Mouse (Mus musculus) brain, embryonic 14.5 days (tissue): Measurements from ENCODE around the gene Fam240a. TPM values are rescaled to one million over a fixed set of nuclear protein-coding genes. Genes with fewer than 3 reads are reported as not detected.
A peak's percentile ranks its signal among the peaks of the same experiment; 100 is the strongest.

ENCODE experiments used
- DNase-seq: peaks from one replicate; pipeline ENCODE4 v3.0.0-alpha.2; 2011; ENCODE audit warnings: low read depth
- CTCF ChIP-seq: fragments of 200-500 bp; IDR thresholded peaks from 2 replicates; pipeline ENCODE4 v1.5.1; 2012; ENCODE audit warnings: inconsistent platforms, mild to moderate bottlenecking, moderate library complexity, borderline replicate concordance; ENCODE audit not compliant: insufficient read depth, insufficient read length; ENCODE audit errors: extremely low read depth
- POLR2A ChIP-seq: fragments of 200-500 bp; IDR thresholded peaks from 2 replicates; pipeline ENCODE4 v1.6.1; 2012; ENCODE audit warnings: mild to moderate bottlenecking, inconsistent platforms, borderline replicate concordance; ENCODE audit not compliant: poor library complexity, insufficient read depth, insufficient read length, severe bottlenecking; ENCODE audit errors: extremely low read depth
- polyA plus RNA-seq: library from polyadenylated mRNA; depleted of rRNA; stranded (reverse); fragments of >200 nt; gene quantifications from 2 replicates; pipeline ENCODE4 v1.2.3, GENCODE M21; 2012

Fam240a gene
- polyA plus RNA-seq, 1 experiment, result not detected

DNA sequence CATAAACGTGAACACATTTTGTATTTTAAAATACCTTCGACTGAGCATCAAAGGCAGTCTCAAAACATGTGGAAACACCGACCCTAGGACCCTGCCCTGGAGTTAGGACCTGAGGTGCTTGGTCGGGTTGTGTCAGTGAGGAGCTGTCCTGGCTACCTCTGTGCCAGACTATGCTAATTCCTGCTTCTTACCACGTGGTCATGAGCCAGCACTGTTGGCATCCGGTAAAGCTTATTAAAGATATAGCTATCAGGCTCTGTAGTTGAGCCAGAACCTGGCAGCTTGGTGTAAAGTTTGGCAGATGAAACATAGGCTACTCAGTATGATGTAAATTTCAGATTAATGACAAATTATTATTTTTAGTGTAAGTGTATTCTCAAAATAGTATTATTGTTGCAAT lies 35.7 kb upstream of the Fam240a start:
- peak; percentile 29 for DNase-seq
- TF ChIP-seq CTCF, result no peak
- TF ChIP-seq POLR2A, result no peak

DNA sequence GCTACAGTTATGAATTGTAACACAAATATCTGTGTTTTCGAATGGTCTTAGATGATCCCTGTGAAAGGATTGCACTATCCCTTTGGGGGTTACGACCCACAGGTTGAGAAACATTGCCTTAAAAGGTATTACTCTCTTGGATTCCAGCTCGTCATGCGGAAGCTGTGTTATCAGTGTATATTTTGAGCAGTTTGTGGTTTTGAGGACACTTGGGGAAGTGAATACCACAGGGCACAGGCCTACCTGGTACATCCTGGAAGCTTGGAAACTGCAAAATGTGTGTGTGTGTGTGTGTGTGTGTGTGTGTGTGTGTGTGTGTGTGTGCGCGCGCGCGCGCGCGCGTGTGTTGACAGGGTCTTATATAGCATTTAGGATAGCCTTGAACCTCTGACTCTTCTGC lies 35.2 kb upstream of the Fam240a start:
- TF ChIP-seq POLR2A (no peak), CTCF (no peak)
- no peak for DNase-seq

- DNase-seq, result no peak
- no peak for TF ChIP-seq POLR2A
Measured at GRCm38 (mm10) chr9:110951397-110951796, 34.7 kb upstream of the Fam240a start, which contains the start of gene Lrrc2. Gene Lrrc2, plus strand, starts transcription at chr9:110951545.

GRCm38 (mm10) chr9:110950109-110950508 lies 33.4 kb upstream of the Fam240a start:
- DNase-seq, result no peak
- TF ChIP-seq CTCF (no peak), POLR2A (no peak)

- DNase-seq, result no peak
- TF ChIP-seq CTCF (no peak), POLR2A (no peak)
Measured at GRCm38 (mm10) chr9:110948813-110949310, 32.2 kb upstream of the Fam240a start.

- TF ChIP-seq CTCF (no peak), POLR2A (no peak)
- no peak for DNase-seq
Measured at GRCm38 (mm10) chr9:110947900-110948299, 31.2 kb upstream of the Fam240a start.

DNA sequence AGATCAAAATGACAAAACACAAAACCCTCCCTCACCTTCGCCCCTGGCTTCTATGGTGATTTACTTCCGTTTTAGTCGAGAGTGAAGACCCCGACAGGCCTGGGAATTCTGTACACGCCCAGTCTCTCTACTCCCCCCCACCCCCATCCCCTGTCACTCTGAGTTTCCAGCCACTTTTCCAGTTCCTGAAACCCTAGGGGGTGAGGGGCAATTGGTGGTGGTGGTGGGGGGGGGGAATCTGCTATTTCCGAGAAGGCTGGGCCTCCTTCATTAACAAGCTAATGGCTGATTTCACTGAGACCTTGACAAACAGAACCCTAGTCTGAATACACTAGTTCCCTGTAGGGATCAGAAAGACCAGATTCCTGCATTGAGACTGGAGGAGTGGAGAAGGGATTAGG lies 30.6 kb upstream of the Fam240a start:
- peak; percentile 31 for DNase-seq

DNA sequence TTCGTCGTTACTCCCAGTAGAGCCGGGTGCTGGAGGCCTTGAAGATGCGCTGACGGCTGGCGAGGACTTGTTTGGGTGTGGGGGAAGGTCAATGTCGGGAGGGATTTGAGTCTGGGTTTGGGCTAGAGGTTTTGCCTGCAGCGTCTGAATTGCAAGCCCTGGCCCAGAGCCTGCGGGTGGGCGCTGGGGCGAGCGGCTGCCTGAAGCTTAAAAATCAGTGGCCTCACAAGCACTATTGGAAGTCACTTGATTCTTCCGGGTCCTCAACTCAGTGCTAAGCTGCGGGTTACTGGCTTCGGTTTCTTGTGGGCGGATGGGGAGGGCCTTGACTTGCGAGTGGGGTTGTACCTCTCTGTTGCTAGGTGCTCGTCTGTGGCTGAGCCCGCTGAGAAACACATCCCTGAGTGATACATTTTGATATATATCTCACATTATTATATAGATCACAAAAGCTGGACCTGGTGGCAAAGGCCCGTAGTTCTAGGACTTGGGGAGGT lies 29.9 kb upstream of the Fam240a start:
- DNase-seq, result peak; percentile 23
- TF ChIP-seq POLR2A (no peak), CTCF (no peak)

More for the DNA sequence above, 30.6 kb upstream of the Fam240a start:
- TF ChIP-seq POLR2A (no peak), CTCF (no peak)

DNA sequence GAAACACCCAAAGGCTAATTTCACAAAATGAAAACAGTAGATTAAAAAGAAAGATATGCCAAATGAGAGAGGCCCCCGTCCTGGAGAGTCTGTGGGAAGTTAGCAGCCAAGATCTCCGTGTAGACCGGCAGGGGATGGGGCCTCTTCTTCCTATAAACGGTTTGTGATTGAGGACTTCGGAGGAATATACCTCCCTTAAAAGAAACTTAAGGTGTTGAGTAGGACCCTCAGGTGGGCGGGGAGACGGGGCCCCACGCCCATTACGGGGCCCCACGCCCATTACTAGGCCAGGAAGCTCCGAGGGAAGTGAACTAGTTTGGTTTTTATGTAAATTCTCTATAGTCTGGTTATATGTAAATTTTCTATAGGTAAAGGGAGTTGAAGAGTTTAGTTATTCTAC lies 29.3 kb upstream of the Fam240a start, which contains the start of gene Tdgf1:
Gene Tdgf1 (minus strand): TSS at position 233 of the 400 bp plus-strand sequence.
- no peak for DNase-seq
- TF ChIP-seq CTCF, result no peak
- no peak for TF ChIP-seq POLR2A

- DNase-seq, result no peak
- TF ChIP-seq POLR2A (no peak), CTCF (no peak)
Measured at GRCm38 (mm10) chr9:110945343-110945742, 28.7 kb upstream of the Fam240a start.

- peak; percentile 34 for DNase-seq
- TF ChIP-seq POLR2A (no peak), CTCF (peak; percentile 53; the same call in 1 of the 2 replicates)
Measured at GRCm38 (mm10) chr9:110944265-110944664, 27.6 kb upstream of the Fam240a start.
